Comparison of ENCODE assay signal across 10 mouse cellular contexts in genomic region chr6:53369928-53370327, GRCm38 (mm10).
A peak's percentile ranks its signal among the peaks of the same experiment; 100 is the strongest.
DNase-seq lines count a peak whose midpoint lies in the region; ATAC-seq and TF ChIP-seq lines count a peak whose summit lies in the region.
"Had no signal": no experiment of that assay in that cellular context is flagged by ENCODE, and none has a peak within 500 bp of the region (broad histone marks: within the 10 kb centered on the region; RNA-seq: fewer than 3 reads in every experiment).

No protein-coding gene starts in this region.

- H3K36me3 ChIP-seq in forebrain, postnatal 0 days (ENCODE audit: insufficient read depth): no peaks in the 10 kb centered on the region

- H3K9me3 ChIP-seq in forebrain, postnatal 0 days (ENCODE audit: low read length): no peaks in the 10 kb centered on the region
- H3K9me3 ChIP-seq: limb, embryonic 12.5 days had no signal

- no peaks in the 10 kb centered on the region for H3K4me1 ChIP-seq in forebrain, postnatal 0 days (ENCODE audit: insufficient read depth)

- ATAC-seq in megakaryocyte progenitor cell, adult 5-6 weeks (replicated peaks; ENCODE audit: poor library complexity): peak; percentile 99
- no peak for ATAC-seq in forebrain, postnatal 0 days

- whole genome bisulfite sequencing in forebrain, postnatal 0 days: 91% methylated on average over 5 of the region's 5 CpGs

- no peak overlapping the region for H3K4me2 ChIP-seq in forebrain, postnatal 0 days (ENCODE audit: low read depth)
- H3K4me2 ChIP-seq: limb, embryonic 12.5 days had no signal

- DNase-seq in adrenal gland, adult (ENCODE audit: inconsistent age in 2 of 2, low spot score in 1 of 2): peak; percentile 13 to 38
- DNase-seq in adrenal gland, postnatal 4 days (ENCODE audit: low spot score in 2 of 2): no peak
- DNase-seq in spleen, adult 12 weeks (ENCODE audit: low spot score): peak; percentile 22
- DNase-seq in spleen, postnatal 14 days (ENCODE audit: low spot score in 2 of 2): no peak
- no peak for DNase-seq in cerebellum, adult 11-12 months
- DNase-seq in layer of hippocampus, adult 2 months (ENCODE audit: low spot score in 2 of 2): no peak
- DNase-seq in forebrain, postnatal 0 days: no peak
- DNase-seq: gastrocnemius, postnatal 25 days had no signal

- TF ChIP-seq CTCF in layer of hippocampus, adult 2 months (conservative IDR thresholded peaks at IDR 0.05): no peak
- TF ChIP-seq CTCF in forebrain, postnatal 0 days (IDR thresholded peaks at IDR 0.05; ENCODE audit: low read depth): no peak

- H3K9ac ChIP-seq in forebrain, postnatal 0 days: no peak overlapping the region
- H3K9ac ChIP-seq: limb, embryonic 12.5 days had no signal

- no peak overlapping the region for H3K27ac ChIP-seq in layer of hippocampus, adult 2 months
- no peak overlapping the region for H3K27ac ChIP-seq in forebrain, postnatal 0 days (ENCODE audit: low read depth, low read length)
- H3K27ac ChIP-seq: limb, embryonic 12.5 days had no signal

- H3K4me3 ChIP-seq in layer of hippocampus, adult 2 months: no peak overlapping the region
- H3K4me3 ChIP-seq in forebrain, postnatal 0 days (ENCODE audit: low read depth, low read length): no peak overlapping the region
- H3K4me3 ChIP-seq: limb, embryonic 12.5 days had no signal

- no peaks in the 10 kb centered on the region for H3K27me3 ChIP-seq in forebrain, postnatal 0 days (ENCODE audit: insufficient read depth, low read length)
- H3K27me3 ChIP-seq: limb, embryonic 12.5 days had no signal

Comparison
In these comparisons a context has a peak if more than half of its experiments do, and no peak if none do; other contexts are left out.
1. DNase-seq: peak in adrenal gland, adult (2 of 2) and spleen, adult 12 weeks (single experiment); none in adrenal gland, postnatal 4 days (0 of 2), spleen, postnatal 14 days (0 of 2), cerebellum, adult 11-12 months (single experiment), layer of hippocampus, adult 2 months (0 of 2) and forebrain, postnatal 0 days (single experiment).